Mouse (Mus musculus): ENCODE results near the gene 4930544D05Rik.
"Not testable (repeated sequence)": the region's sequence is repeated elsewhere in the genome, so short reads cannot be mapped to it uniquely, and the experiment has no call there.

The 4930544D05Rik gene

GRCm38 (mm10) chr11:70615516-70616093 lies at the start of gene 4930544D05Rik:
TSS of gene 4930544D05Rik (plus strand) at chr11:70615848.
- DNase-seq (ENCODE audit: low spot score in 2 of 2), result peak in 1 of 2 experiments; percentile 17

GRCm38 (mm10) chr11:70566586-70566985 lies 49.1 kb upstream of the 4930544D05Rik start:
- DNase-seq (ENCODE audit: low spot score in 2 of 2), result no peak

- DNase-seq (ENCODE audit: low spot score in 2 of 2), result not testable (repeated sequence)
Observed at GRCm38 (mm10) chr11:70570614-70571013, 45.0 kb upstream of the 4930544D05Rik start.

- no peak for DNase-seq (ENCODE audit: low spot score in 2 of 2)
Observed at GRCm38 (mm10) chr11:70571641-70572040, 44.0 kb upstream of the 4930544D05Rik start.

GRCm38 (mm10) chr11:70572348-70572902 lies 43.2 kb upstream of the 4930544D05Rik start:
- DNase-seq (ENCODE audit: low spot score in 2 of 2), result no peak

- peak in 1 of 2 experiments; percentile 45 for DNase-seq (ENCODE audit: low spot score in 2 of 2)
Observed at GRCm38 (mm10) chr11:70573872-70574271, 41.8 kb upstream of the 4930544D05Rik start.

- DNase-seq (ENCODE audit: low spot score in 2 of 2), result no peak
Observed at GRCm38 (mm10) chr11:70577201-70577600, 38.4 kb upstream of the 4930544D05Rik start.

GRCm38 (mm10) chr11:70578962-70579361 lies 36.7 kb upstream of the 4930544D05Rik start:
- DNase-seq (ENCODE audit: low spot score in 2 of 2), result no peak

- no peak for DNase-seq (ENCODE audit: low spot score in 2 of 2)
Observed at GRCm38 (mm10) chr11:70579710-70580357, 35.8 kb upstream of the 4930544D05Rik start.

GRCm38 (mm10) chr11:70580358-70580720 lies 35.3 kb upstream of the 4930544D05Rik start:
- no peak for DNase-seq (ENCODE audit: low spot score in 2 of 2)

GRCm38 (mm10) chr11:70580921-70581320 lies 34.7 kb upstream of the 4930544D05Rik start:
- DNase-seq (ENCODE audit: low spot score in 2 of 2), result no peak

- DNase-seq (ENCODE audit: low spot score in 2 of 2), result no peak
Observed at GRCm38 (mm10) chr11:70582196-70582595, 33.5 kb upstream of the 4930544D05Rik start.

GRCm38 (mm10) chr11:70583022-70583714 lies 32.5 kb upstream of the 4930544D05Rik start:
- DNase-seq (ENCODE audit: low spot score in 2 of 2), result no peak

GRCm38 (mm10) chr11:70583775-70584174 lies 31.9 kb upstream of the 4930544D05Rik start:
- no peak for DNase-seq (ENCODE audit: low spot score in 2 of 2)

- DNase-seq (ENCODE audit: low spot score in 2 of 2), result no peak
Observed at GRCm38 (mm10) chr11:70585457-70585856, 30.2 kb upstream of the 4930544D05Rik start.

GRCm38 (mm10) chr11:70586261-70586660 lies 29.4 kb upstream of the 4930544D05Rik start:
- no peak for DNase-seq (ENCODE audit: low spot score in 2 of 2)

- DNase-seq (ENCODE audit: low spot score in 2 of 2), result no peak
Observed at GRCm38 (mm10) chr11:70586954-70587353, 28.7 kb upstream of the 4930544D05Rik start.

GRCm38 (mm10) chr11:70591733-70592132 lies 23.9 kb upstream of the 4930544D05Rik start:
- DNase-seq (ENCODE audit: low spot score in 2 of 2), result no peak

GRCm38 (mm10) chr11:70594253-70594989 lies 21.2 kb upstream of the 4930544D05Rik start:
- no peak for DNase-seq (ENCODE audit: low spot score in 2 of 2)

GRCm38 (mm10) chr11:70595638-70596037 lies 20.0 kb upstream of the 4930544D05Rik start:
- DNase-seq (ENCODE audit: low spot score in 2 of 2), result no peak

GRCm38 (mm10) chr11:70596094-70596493 lies 19.6 kb upstream of the 4930544D05Rik start:
- DNase-seq (ENCODE audit: low spot score in 2 of 2), result no peak

GRCm38 (mm10) chr11:70597301-70597700 lies 18.3 kb upstream of the 4930544D05Rik start:
- DNase-seq (ENCODE audit: low spot score in 2 of 2), result no peak
